Mouse (Mus musculus) forebrain, embryonic 15.5 days (tissue): ENCODE measurements around the gene Mdfic. TPM values are rescaled to one million over a fixed set of nuclear protein-coding genes. Genes with fewer than 3 reads are reported as not detected.

Experiments used
- ATAC-seq: fragments of 200-750 bp; cut with Nextera tagmentation; replicated peaks from 2 replicates; pipeline ENCODE4 v1.8.0; 2017; ENCODE audit warnings: mild to moderate bottlenecking, moderate TSS enrichment, moderate library complexity
- H3K27ac ChIP-seq: fragments of 300-500 bp; sonication (generic); replicated peaks from 2 replicates; pipeline ENCODE4 v1.5.1; 2015; ENCODE audit warnings: mild to moderate bottlenecking, inconsistent platforms
- H3K27me3 ChIP-seq: fragments of 300-500 bp; sonication (generic); 2 replicates; pipeline ENCODE4 v1.6.1; 2015; ENCODE audit warnings: inconsistent platforms
- H3K36me3 ChIP-seq: fragments of 300-500 bp; sonication (generic); 2 replicates; pipeline ENCODE4 v1.6.1; 2015; ENCODE audit warnings: mild to moderate bottlenecking, inconsistent platforms
- H3K4me1 ChIP-seq: fragments of 300-500 bp; sonication (generic); 2 replicates; pipeline ENCODE4 v1.6.1; 2015; ENCODE audit warnings: inconsistent platforms
- H3K4me2 ChIP-seq: fragments of 300-500 bp; sonication (generic); replicated peaks from 2 replicates; pipeline ENCODE4 v1.6.1; 2015; ENCODE audit warnings: mild to moderate bottlenecking, inconsistent platforms
- H3K4me3 ChIP-seq: fragments of 300-500 bp; sonication (generic); 2 replicates; pipeline ENCODE4 v1.5.1; 2015; ENCODE audit warnings: mild to moderate bottlenecking, inconsistent platforms
- H3K9ac ChIP-seq: fragments of 300-500 bp; sonication (generic); replicated peaks from 2 replicates; pipeline ENCODE4 v1.6.1; 2015; ENCODE audit warnings: mild to moderate bottlenecking, inconsistent platforms
- H3K9me3 ChIP-seq: fragments of 300-500 bp; sonication (generic); 2 replicates; pipeline ENCODE4 v1.6.1; 2016; ENCODE audit warnings: inconsistent platforms
- WGBS: fragments of 180-500 bp; shearing (Covaris S2); methylation state at CpG from one replicate; pipeline ENCODE4 v1.1.7; 2015; ENCODE audit warnings: mixed read lengths; 5-methylcytosine and 5-hydroxymethylcytosine counted together
- polyA plus RNA-seq: library from polyadenylated mRNA; unstranded; fragments of >200 nt; fragmentation: Nextera tagmentation; extraction: Ambion mirVana; gene quantifications from 2 replicates; pipeline ENCODE4 v1.2.1, GENCODE M21; 2015

Gene Mdfic
- polyA plus RNA-seq, 1 experiment from 2014 or later = 2.0 TPM

DNA sequence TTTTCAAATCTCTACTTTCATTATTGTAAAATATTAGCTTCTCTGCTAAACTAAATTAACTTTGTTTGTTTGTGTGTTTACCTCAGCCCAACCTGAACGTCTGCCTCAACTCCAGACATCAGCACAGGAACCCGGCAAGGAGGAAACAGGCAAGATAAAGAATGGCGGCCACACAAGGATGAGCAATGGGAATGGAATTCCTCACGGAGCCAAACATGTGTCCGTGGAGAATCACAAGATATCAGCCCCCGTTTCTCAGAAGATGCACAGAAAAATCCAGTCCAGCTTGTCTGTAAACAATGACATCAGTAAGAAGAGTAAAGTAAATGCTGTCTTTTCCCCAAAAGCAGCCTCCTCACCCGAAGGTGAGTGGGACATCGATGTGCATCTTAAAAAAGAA lies 49.7 kb downstream of the Mdfic start:
- Histone ChIP-seq H3K9ac (no peak overlapping the region), H3K4me2 (no peak overlapping the region), H3K9me3 (no peaks in the 10 kb centered on the region), H3K27ac (no peak overlapping the region), H3K27me3 (no peaks in the 10 kb centered on the region), H3K4me3 (no peak overlapping the region), H3K4me1 (no peaks in the 10 kb centered on the region), H3K36me3 (no peaks in the 10 kb centered on the region)
- no peak for ATAC-seq
- WGBS = 81% methylated on average over 8 of the region's 8 CpGs

DNA sequence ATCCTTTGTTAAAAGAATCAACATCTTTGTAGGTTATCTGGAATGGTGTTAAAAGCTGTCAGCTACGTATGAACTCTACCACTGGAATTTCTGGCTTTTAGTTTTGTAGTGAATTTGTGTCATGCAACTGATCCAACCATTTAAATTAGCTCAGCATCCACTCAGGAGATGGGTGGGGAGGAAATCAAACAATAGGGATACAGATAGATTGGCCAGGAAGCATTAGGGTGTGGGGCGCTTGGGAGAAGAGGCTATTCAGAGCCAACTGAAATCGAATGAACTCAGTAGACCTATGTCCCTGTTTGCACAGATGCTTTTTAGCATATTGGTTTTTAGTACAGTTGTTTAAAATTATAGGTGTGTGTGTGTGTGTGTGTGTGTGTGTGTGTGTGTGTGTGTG lies 56.6 kb downstream of the Mdfic start:
- Histone ChIP-seq H3K36me3 (no peaks in the 10 kb centered on the region), H3K4me2 (no peak overlapping the region), H3K4me3 (no peak overlapping the region), H3K4me1 (no peaks in the 10 kb centered on the region), H3K27me3 (no peaks in the 10 kb centered on the region), H3K9ac (no peak overlapping the region), H3K27ac (no peak overlapping the region), H3K9me3 (no peaks in the 10 kb centered on the region)
- WGBS = 87% methylated on average over 3 of the region's 3 CpGs
- no peak for ATAC-seq

DNA sequence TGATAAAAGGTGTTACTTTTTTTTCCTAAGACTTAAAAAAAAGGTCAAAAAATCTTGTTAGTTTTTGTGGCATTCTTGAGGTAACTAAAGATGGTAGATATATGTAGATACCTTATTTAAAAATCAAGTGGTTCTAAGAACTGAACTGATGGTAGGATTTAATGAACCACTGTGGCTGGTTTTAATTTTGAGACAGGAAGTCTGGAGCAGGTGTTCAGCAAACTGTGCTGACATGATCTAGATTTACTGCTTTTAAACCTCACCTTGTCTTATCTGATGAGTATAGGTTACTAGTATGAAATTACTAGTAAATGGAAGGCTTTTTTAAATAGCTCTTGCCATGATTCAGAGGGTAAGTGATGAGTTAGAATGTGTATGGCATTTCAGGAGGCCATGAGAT lies 59.7 kb downstream of the Mdfic start:
- Histone ChIP-seq H3K4me1 (no peaks in the 10 kb centered on the region), H3K4me2 (no peak overlapping the region), H3K4me3 (no peak overlapping the region), H3K9me3 (no peaks in the 10 kb centered on the region), H3K9ac (no peak overlapping the region), H3K36me3 (no peaks in the 10 kb centered on the region), H3K27ac (no peak overlapping the region), H3K27me3 (no peaks in the 10 kb centered on the region)
- ATAC-seq = no peak

DNA sequence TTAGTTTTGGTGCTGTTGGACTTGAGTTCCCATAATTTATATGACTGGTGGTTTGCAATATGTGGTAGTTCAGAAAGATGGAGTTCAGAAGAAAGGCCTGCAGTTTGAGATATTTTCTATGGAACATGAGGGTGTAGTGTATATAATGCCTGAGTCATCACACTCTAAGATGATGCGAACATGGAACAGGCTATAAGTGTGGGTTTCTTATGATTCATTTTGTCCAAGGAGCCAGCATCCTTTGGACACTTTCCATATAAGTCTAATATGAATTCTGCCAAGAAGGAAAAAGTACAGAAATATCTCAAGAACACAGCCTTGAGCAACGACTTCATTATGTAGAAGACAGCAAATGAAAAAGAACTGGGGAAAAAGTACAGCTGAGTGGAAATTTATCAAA lies 60.2 kb downstream of the Mdfic start:
- no peak overlapping the region for H3K9ac ChIP-seq
- no peaks in the 10 kb centered on the region for H3K9me3 ChIP-seq
- no peaks in the 10 kb centered on the region for H3K27me3 ChIP-seq
- H3K36me3 ChIP-seq = no peaks in the 10 kb centered on the region
- no peak for ATAC-seq
- H3K4me3 ChIP-seq = no peak overlapping the region
- H3K27ac ChIP-seq = no peak overlapping the region
- H3K4me1 ChIP-seq = no peaks in the 10 kb centered on the region
- WGBS = 89% methylated on average over 2 of the region's 2 CpGs
- H3K4me2 ChIP-seq = no peak overlapping the region

DNA sequence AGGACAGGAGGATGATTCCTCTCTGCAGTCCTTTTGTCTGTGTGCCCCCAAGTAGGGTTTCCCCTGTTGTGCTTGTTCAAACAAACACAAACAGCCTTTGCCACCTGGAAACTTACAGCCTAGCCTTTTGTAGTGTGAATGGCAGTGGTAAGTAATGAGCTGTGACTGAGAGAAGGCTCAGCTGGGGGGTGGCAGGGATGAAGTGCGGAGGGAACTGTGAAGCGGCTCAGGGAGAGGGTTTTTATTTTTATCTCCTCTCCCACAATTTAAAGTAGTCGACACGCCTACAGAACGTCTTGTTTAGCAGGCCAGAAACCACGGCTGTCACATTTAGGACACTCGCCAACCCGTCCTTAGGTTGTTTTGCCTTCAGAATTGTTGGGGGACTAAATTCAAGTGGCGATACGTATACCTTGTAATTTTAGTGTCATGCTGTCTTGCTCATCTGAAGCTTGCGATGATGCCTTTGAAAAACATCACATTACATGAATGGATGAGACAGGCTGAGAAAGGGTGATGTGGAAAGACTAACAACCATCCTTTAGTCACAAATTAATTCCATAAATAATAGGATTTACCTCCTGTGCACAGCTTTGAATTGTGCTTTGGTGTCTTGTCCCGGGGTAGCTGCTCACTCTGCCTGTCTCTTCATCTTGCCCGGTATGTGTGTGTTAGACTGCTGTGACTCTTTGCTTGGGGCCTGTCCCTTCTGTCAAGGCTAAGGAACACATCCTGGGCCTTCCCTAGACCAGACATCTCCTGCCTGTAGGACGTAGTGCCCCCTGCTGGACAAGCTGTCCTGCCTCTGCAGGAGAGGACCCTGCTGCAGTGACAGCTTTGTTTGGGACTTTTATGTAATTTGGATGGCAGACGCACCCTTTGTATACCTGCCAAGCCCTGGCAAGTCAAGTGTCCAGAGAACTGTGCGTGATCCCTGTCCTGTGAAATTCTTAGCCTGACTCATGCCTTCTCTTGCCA lies 69.4 kb downstream of the Mdfic start:
- Histone ChIP-seq H3K4me3 (no peak overlapping the region), H3K9me3 (no peaks in the 10 kb centered on the region), H3K9ac (no peak overlapping the region; the same call in 1 of the 2 replicates), H3K4me2 (0 out of 2 replicates have a peak overlapping the region, but pooled peaks have one; percentile 7), H3K27ac (0 out of 2 replicates have a peak overlapping the region, but pooled peaks have one; percentile 26), H3K27me3 (no peaks in the 10 kb centered on the region), H3K36me3 (no peaks in the 10 kb centered on the region), H3K4me1 (peaks cover 9% of the 10 kb centered on the region)
- peak; percentile 87 for ATAC-seq
- WGBS = 16% methylated on average over 16 of the region's 16 CpGs

DNA sequence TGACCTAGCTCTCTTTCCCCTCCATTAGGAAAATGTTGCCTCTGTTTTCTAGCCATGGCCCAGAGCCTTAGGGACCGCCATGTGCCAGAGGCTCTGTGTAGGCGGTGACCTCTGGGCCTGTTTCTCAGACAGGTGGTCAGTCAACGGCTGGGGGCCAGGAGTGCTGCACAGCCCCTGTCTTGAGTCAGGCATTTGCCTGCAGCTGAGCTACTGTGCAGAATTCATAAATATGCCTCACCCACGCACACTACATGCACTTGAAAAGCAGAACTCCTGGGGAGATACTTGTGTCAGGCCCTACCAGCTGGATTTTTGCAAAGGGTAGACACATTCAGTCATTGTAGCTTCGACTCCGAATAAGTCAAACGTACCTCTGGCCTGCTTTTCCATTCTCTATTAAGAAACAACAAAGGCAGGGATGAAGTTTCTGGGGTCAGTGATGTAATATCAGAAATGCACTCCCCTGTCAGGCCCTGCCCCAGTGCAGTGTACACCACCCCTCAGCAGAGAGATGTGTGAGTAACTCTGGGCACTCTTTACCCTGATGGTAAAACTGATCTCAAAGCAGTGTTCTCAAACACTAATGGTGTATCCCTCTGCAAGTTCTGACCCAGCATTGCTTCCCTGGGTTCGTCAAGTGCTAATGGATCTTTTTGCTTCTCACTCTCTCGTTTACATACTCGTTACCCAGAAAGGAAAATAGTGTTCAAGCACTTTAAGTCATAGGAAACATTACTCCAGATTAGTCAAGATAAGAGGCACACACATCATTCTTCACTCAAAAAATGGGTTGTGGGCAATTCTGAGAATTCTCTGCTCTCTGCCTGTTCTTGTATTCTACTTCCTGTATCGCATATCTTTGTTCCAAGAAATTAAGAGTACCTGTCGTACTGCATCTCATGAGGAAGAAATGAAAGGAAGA lies 72.5 kb downstream of the Mdfic start:
- no peaks in the 10 kb centered on the region for H3K27me3 ChIP-seq
- H3K27ac ChIP-seq = no peak overlapping the region
- H3K4me3 ChIP-seq = no peak overlapping the region
- H3K9ac ChIP-seq = no peak overlapping the region
- no peaks in the 10 kb centered on the region for H3K9me3 ChIP-seq
- H3K4me1 ChIP-seq = peaks cover 9% of the 10 kb centered on the region
- H3K4me2 ChIP-seq = no peak overlapping the region
- H3K36me3 ChIP-seq = no peaks in the 10 kb centered on the region
- ATAC-seq = no peak
- WGBS = 67% methylated on average over 12 of the region's 12 CpGs

DNA sequence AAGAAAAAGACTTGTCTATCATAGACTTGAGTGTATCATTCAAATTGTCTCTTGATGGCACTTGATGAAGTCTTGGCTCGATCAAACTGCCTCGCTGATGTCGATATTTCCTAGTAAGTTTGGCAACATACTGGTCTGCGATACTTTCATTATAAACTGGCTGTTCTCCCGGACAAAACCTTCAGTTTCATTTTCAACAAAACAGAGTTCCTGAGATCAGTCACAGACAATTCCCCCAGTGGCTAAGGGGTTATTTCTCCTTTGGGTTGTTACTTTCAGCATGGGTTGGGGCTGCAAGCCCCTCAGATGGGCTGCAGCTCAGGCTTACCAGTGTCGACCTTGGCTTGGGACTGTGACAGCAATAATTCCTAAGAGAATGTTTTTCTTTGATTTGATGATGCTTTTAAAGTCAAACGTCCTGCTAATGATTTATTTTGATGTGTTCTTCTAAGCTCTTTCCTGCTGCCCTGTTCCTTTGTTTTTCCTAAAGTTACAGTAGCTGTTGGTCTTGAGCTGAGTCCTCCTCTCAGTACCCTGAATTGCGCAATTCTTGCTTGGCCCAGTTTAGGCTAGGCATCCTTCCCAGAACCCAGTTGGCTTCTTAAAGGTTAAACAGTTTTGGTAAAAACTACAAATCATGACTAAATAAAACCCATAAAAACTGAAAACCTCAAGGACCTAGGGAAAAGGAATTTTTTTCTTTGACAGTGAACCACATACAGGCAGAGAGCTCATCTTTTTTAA lies 73.3 kb downstream of the Mdfic start:
- Histone ChIP-seq H3K4me1 (peaks cover 9% of the 10 kb centered on the region), H3K36me3 (no peaks in the 10 kb centered on the region), H3K4me3 (no peak overlapping the region), H3K27ac (no peak overlapping the region), H3K9ac (no peak overlapping the region), H3K9me3 (no peaks in the 10 kb centered on the region), H3K27me3 (no peaks in the 10 kb centered on the region), H3K4me2 (no peak overlapping the region)
- WGBS = 72% methylated on average over 8 of the region's 8 CpGs
- no peak for ATAC-seq

DNA sequence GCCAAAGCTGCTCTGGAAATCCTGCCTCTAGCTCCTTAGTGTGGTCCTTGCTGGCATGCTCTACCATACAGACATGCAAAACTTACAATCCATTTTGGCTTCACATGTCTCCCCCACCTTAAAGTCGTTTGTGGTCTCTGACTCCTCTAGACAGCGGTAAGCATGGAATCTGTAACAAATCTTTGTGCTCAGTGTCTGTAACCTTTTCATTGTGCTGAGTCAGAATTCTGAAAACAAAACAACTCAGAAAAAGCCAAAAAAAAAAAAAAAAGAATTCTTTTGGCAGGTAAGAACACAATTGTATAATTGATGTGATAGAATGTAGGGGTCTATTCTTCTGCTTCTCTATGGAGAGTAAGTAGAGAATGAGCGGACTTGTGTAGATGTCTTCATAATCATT lies 74.3 kb downstream of the Mdfic start:
- no peak overlapping the region for H3K9ac ChIP-seq
- H3K36me3 ChIP-seq = no peaks in the 10 kb centered on the region
- no peak for ATAC-seq
- H3K27ac ChIP-seq = no peak overlapping the region
- H3K4me3 ChIP-seq = no peak overlapping the region
- peaks cover 3% of the 10 kb centered on the region for H3K4me1 ChIP-seq
- H3K4me2 ChIP-seq = no peak overlapping the region
- no peaks in the 10 kb centered on the region for H3K9me3 ChIP-seq
- WGBS = 92% methylated on average over 3 of the region's 3 CpGs
- no peaks in the 10 kb centered on the region for H3K27me3 ChIP-seq

DNA sequence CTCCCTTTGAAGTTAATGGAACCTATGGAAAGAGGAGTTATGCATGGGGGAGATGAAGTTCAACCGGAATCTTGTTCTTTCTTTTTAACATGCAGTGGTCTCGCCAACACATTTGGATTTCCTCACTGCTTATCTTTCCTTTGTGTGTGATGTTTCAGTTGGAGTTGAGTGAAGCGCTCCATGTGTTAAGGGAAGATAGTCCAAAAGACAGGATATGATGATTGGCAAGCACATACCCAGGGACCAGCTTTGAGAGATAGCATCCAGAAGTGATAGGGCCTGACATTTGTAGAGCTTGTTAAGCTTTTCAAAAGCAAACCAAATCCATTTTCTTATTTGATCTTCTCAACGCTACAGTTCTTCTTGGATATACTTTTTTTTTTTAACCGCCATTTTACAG lies 86.9 kb downstream of the Mdfic start:
- H3K9ac ChIP-seq = no peak overlapping the region
- no peak for ATAC-seq
- no peaks in the 10 kb centered on the region for H3K4me1 ChIP-seq
- WGBS = 92% methylated on average over 5 of the region's 5 CpGs
- no peak overlapping the region for H3K4me2 ChIP-seq
- H3K36me3 ChIP-seq = no peaks in the 10 kb centered on the region
- no peaks in the 10 kb centered on the region for H3K9me3 ChIP-seq
- H3K4me3 ChIP-seq = no peak overlapping the region
- H3K27ac ChIP-seq = no peak overlapping the region
- no peaks in the 10 kb centered on the region for H3K27me3 ChIP-seq

DNA sequence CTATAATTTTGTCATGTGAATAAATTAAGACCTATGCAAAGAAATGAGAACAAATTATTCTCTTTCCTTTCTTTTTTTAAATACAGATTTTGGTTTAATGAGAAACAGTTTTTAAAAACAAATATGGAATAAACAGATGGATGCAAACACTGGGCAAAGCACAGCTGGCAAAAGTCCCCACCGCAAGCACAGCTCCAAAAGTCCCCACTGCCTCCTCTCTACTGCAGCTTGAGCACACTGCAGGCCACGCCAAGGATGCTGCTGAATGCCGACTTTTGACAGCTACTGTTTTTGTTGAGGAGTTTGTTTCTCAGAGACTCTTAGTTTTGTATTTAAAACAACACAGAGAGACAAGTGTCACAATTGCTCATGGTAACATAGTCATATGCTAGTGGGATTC lies 104.8 kb downstream of the Mdfic start:
- ATAC-seq = no peak
- Histone ChIP-seq H3K27me3 (no peaks in the 10 kb centered on the region), H3K4me2 (no peak overlapping the region), H3K9me3 (no peaks in the 10 kb centered on the region), H3K4me3 (no peak overlapping the region), H3K4me1 (no peaks in the 10 kb centered on the region), H3K27ac (no peak overlapping the region), H3K9ac (no peak overlapping the region), H3K36me3 (no peaks in the 10 kb centered on the region)
- 65% methylated on average over 3 of the region's 3 CpGs for WGBS

DNA sequence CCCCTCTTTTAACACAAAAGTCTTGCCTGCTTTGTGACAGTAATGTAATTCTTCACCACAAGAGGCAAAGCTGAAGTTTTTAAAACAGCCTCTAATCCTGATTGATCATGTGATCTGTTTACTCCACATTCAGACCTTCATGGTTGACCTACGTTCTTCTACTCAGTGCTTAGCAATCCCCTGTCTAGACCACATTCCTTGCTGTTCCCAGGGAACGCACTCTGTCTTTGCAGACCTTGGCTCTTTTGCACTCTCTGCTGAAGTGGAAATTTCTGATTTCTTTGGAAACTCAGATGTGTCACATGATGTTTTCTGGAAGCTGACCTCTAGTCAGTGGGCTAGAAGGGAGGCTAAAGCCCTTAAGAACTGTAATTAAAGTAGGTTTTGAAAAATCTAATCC lies 109.4 kb downstream of the Mdfic start:
- WGBS = 54% methylated on average over 2 of the region's 2 CpGs
- H3K9me3 ChIP-seq = no peaks in the 10 kb centered on the region
- no peaks in the 10 kb centered on the region for H3K36me3 ChIP-seq

DNA sequence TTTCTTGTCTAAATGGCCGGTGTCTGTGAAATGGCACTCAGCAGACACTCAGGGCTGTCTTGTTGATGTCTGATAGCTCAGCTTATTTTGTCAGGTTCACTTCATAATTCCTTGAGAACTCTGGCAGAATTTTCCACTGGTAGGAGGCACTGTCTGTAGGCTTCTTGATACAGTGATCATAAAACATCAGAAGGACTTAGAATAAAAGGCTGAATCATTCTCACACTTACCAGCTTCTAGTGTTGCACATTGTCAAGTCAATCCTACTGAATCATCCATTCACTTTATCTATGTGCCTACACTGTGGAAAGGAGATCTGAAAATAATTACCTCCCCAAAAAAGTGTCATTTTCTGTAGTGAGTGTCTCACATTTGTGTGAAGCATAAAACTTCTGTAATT lies 110.2 kb downstream of the Mdfic start:
- no peak overlapping the region for H3K9ac ChIP-seq
- no peak overlapping the region for H3K4me3 ChIP-seq
- H3K4me1 ChIP-seq = no peaks in the 10 kb centered on the region
- H3K9me3 ChIP-seq = no peaks in the 10 kb centered on the region
- no peak overlapping the region for H3K4me2 ChIP-seq
- no peaks in the 10 kb centered on the region for H3K27me3 ChIP-seq
- ATAC-seq = no peak
- WGBS = 94% methylated on average over 1 of the region's 1 CpGs
- H3K27ac ChIP-seq = no peak overlapping the region
- H3K36me3 ChIP-seq = no peaks in the 10 kb centered on the region

More for the DNA sequence above, 109.4 kb downstream of the Mdfic start:
- H3K4me1 ChIP-seq = no peaks in the 10 kb centered on the region
- no peaks in the 10 kb centered on the region for H3K27me3 ChIP-seq
- no peak overlapping the region for H3K4me3 ChIP-seq
- no peak for ATAC-seq
- no peak overlapping the region for H3K27ac ChIP-seq
- H3K4me2 ChIP-seq = no peak overlapping the region
- H3K9ac ChIP-seq = no peak overlapping the region
